Mouse (Mus musculus): ENCODE measurements around the gene Ino80d.

GRCm38 (mm10) chr1:62933288-62934099 lies 181.0 kb downstream of the Ino80d start:
- no peak for TF ChIP-seq POLR2A (IDR thresholded peaks at IDR 0.05; ENCODE audit: borderline replicate concordance, extremely low read depth, low read depth, low read length)
- no peak for TF ChIP-seq CTCF (IDR thresholded peaks at IDR 0.05; ENCODE audit: insufficient read depth, low read length)

All from lung, adult 2 months (tissue).